Mouse (Mus musculus) left cerebral cortex, adult 2 months (tissue): Measurements from ENCODE around the gene Serpinb13. TPM values are rescaled to one million over a fixed set of nuclear protein-coding genes. Genes with fewer than 3 reads are reported as not detected.

Source experiments
- DNase-seq, 2 experiments: peaks; one replicate each; pipeline ENCODE4 v3.0.0; 2021 to 2022; ENCODE audit warnings: low spot score in 2 of 2, mixed read lengths in 1 of 2; ENCODE audit errors: extremely low spot score in 1 of 2
- H3K27ac ChIP-seq: fragments of 200-600 bp; 2 replicates; pipeline ENCODE4 v1.8.1; 2022
- H3K4me3 ChIP-seq: fragments of 200-600 bp; 2 replicates; pipeline ENCODE4 v1.8.1; 2022
- CTCF ChIP-seq: fragments of 200-600 bp; IDR thresholded peaks from 2 replicates; pipeline ENCODE4 v1.8.1; 2022; ENCODE audit warnings: antibody characterized with exemption, mild to moderate bottlenecking, moderate library complexity
- intact Hi-C: fragments of 180-260 bp; cut with DNase I; formaldehyde crosslinking; loops from one replicate; pipeline ENCODE4 v1.15.1; 2025
- long read RNA-seq, 2 experiments: library from polyadenylated mRNA; stranded (forward); transcript quantifications; one replicate each; pipeline ENCODE4 v2.0.0; 2021; ENCODE audit warnings: borderline mapping rate in 2 of 2
- total RNA-seq, 2 experiments: library from RNA; stranded (reverse); gene quantifications; 2 replicates each; pipeline ENCODE4 v1.2.3; 2021

The Serpinb13 gene
- total RNA-seq = not detected
- long read RNA-seq, experiment 1 = 0 reads
- long read RNA-seq, experiment 2 = 0 reads

- Histone ChIP-seq H3K27ac (no peak within 1 kb of the TSS), H3K4me3 (no peak within 1 kb of the TSS)
- intact Hi-C loops = no loop called here
- TF ChIP-seq CTCF = no peak
- no peak for DNase-seq
Observed at GRCm38 (mm10) chr1:106980684-106981083, at the start of gene Serpinb13. Gene Serpinb13 (plus strand): TSS chr1:106980984.

GRCm38 (mm10) chr1:106931954-106932353, 48.8 kb upstream of the Serpinb13 start:
- no peak for TF ChIP-seq CTCF
- Histone ChIP-seq H3K27ac (no peak overlapping the region), H3K4me3 (no peak overlapping the region)
- no peak for DNase-seq
- intact Hi-C loops = no loop called here

- intact Hi-C loops = no loop called here
- no peak for TF ChIP-seq CTCF
- no peak overlapping the region for H3K4me3 ChIP-seq
Observed at GRCm38 (mm10) chr1:106933658-106934057, 47.1 kb upstream of the Serpinb13 start.

GRCm38 (mm10) chr1:106934265-106934664, 46.5 kb upstream of the Serpinb13 start, which contains the start of gene Serpinb12:
Gene Serpinb12 (plus strand): TSS chr1:106934449.
- no peak within 1 kb of the TSS for H3K27ac ChIP-seq
- DNase-seq = no peak
- H3K4me3 ChIP-seq = no peak within 1 kb of the TSS
- no peak for TF ChIP-seq CTCF
- intact Hi-C loops = no loop called here

More at GRCm38 (mm10) chr1:106933658-106934057, 47.1 kb upstream of the Serpinb13 start:
- DNase-seq = no peak
- no peak overlapping the region for H3K27ac ChIP-seq

GRCm38 (mm10) chr1:106947217-106947616, 33.6 kb upstream of the Serpinb13 start:
- no peak for DNase-seq

GRCm38 (mm10) chr1:106959981-106960380, 20.8 kb upstream of the Serpinb13 start:
- Histone ChIP-seq H3K4me3 (no peak overlapping the region), H3K27ac (no peak overlapping the region)
- DNase-seq = no peak
- intact Hi-C loops = no loop called here
- no peak for TF ChIP-seq CTCF

More at GRCm38 (mm10) chr1:106947217-106947616, 33.6 kb upstream of the Serpinb13 start:
- Histone ChIP-seq H3K27ac (no peak overlapping the region), H3K4me3 (no peak overlapping the region)
- TF ChIP-seq CTCF = no peak
- intact Hi-C loops = no loop called here

- Histone ChIP-seq H3K27ac (no peak overlapping the region), H3K4me3 (no peak overlapping the region)
- intact Hi-C loops = no loop called here
- DNase-seq = no peak
- peak; percentile 26 for TF ChIP-seq CTCF
Observed at GRCm38 (mm10) chr1:106961023-106961422, 19.8 kb upstream of the Serpinb13 start.

- H3K27ac ChIP-seq = no peak overlapping the region
- no peak for DNase-seq
- intact Hi-C loops = no loop called here
- no peak overlapping the region for H3K4me3 ChIP-seq
- no peak for TF ChIP-seq CTCF
Observed at GRCm38 (mm10) chr1:106983092-106983491, 2.3 kb downstream of the Serpinb13 start.

GRCm38 (mm10) chr1:106983865-106984264, 3.1 kb downstream of the Serpinb13 start:
- no peak for TF ChIP-seq CTCF
- Histone ChIP-seq H3K27ac (no peak overlapping the region), H3K4me3 (no peak overlapping the region)
- no peak for DNase-seq
- intact Hi-C loops = no loop called here

GRCm38 (mm10) chr1:107000424-107000823, 19.6 kb downstream of the Serpinb13 start:
- no peak for TF ChIP-seq CTCF
- Histone ChIP-seq H3K27ac (no peak overlapping the region), H3K4me3 (no peak overlapping the region)
- no peak for DNase-seq
- intact Hi-C loops = no loop called here

- no peak for TF ChIP-seq CTCF
- H3K27ac ChIP-seq = no peak overlapping the region
- H3K4me3 ChIP-seq = no peak overlapping the region
- intact Hi-C loops = no loop called here
- no peak for DNase-seq
Observed at GRCm38 (mm10) chr1:107001754-107002153, 21.0 kb downstream of the Serpinb13 start.

GRCm38 (mm10) chr1:107006316-107006715, 25.5 kb downstream of the Serpinb13 start:
- no peak for DNase-seq
- no peak overlapping the region for H3K4me3 ChIP-seq
- intact Hi-C loops = no loop called here
- no peak for TF ChIP-seq CTCF
- H3K27ac ChIP-seq = no peak overlapping the region

- Histone ChIP-seq H3K4me3 (no peak overlapping the region), H3K27ac (no peak overlapping the region)
- DNase-seq = peak; percentile 24 to 54
- intact Hi-C loops = loop anchor here (5.0 kb wide), 2 partner anchors 468 to 548 kb away; no protein-coding TSS in a partner anchor
- peak; percentile 73 for TF ChIP-seq CTCF
Observed at GRCm38 (mm10) chr1:107014530-107014929, 33.7 kb downstream of the Serpinb13 start.
